11 mouse cellular contexts compared by ENCODE assay signal in the genomic region with DNA sequence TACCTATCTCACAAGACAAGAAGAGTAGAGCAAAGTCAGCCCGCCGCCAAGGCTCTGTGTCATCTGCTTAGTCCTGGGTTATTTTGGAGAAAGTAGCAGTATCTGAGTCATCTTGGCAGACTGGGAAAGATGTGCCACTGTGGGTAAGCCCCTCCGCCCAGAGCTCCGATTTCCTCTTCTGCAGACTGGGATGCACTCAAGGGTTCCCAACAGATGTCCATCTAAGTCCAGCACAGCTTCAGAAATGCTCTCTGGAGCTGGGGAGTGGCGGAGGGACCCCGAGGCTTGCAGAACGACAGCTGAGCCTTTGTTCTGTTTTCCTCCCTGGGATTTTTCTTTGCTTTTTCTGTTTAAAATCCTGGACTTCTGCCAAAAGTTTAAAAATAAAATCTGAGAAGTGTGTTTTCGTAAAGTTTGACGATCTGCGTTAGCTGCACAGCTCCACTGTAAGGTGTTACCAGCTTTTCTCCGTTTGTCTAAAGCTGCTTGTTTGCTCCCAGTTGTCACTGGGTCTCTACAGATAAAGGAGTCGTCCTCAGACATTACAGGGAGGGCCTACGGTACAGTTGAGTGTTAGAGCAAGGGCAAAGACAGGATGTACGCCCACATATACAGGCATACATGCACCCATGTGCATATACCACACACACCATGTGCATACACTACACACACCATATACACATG.
DNase-seq lines count a peak whose midpoint lies in the region; ATAC-seq and TF ChIP-seq lines count a peak whose summit lies in the region.
"Had no signal": no experiment of that assay in that cellular context is flagged by ENCODE, and none has a peak within 500 bp of the region (broad histone marks: within the 10 kb centered on the region; RNA-seq: fewer than 3 reads in every experiment).

No protein-coding gene starts in this region.

- H3K27ac ChIP-seq in midbrain, embryonic 13.5 days = peak overlapping the region; percentile 19; the same call in 1 of the 2 replicates
- no peak overlapping the region for H3K27ac ChIP-seq in midbrain, postnatal 0 days (ENCODE audit: low read depth, low read length)

- no peak for ATAC-seq in midbrain, embryonic 13.5 days
- ATAC-seq in midbrain, postnatal 0 days (ENCODE audit: low FRiP score) = no peak

- DNase-seq in heart, adult 11 months = peak; percentile 87
- DNase-seq in heart, postnatal 25 days (ENCODE audit: low spot score) = no peak
- no peak for DNase-seq in midbrain, postnatal 0 days (ENCODE audit: low spot score)
- peak; percentile 43 to 47 for DNase-seq in left cerebral cortex, postnatal 36 days (ENCODE audit: low spot score in 2 of 2)
- DNase-seq in spleen, adult 12 weeks (ENCODE audit: low spot score) = no peak
- no peak for DNase-seq in adrenal gland, postnatal 25 days
- DNase-seq in retina, embryonic 14.5 days (ENCODE audit: low spot score) = no peak
- DNase-seq: cerebellum, adult 11-12 months; kidney, postnatal 36 days had no signal

- H3K4me3 ChIP-seq in midbrain, embryonic 13.5 days (replicated peaks) = no peak overlapping the region
- H3K4me3 ChIP-seq in midbrain, postnatal 0 days (ENCODE audit: low read depth, low read length) = no peak overlapping the region

- intact Hi-C loops in heart, postnatal 25 days (cut with DNase I) = no loop called here
- intact Hi-C loops in left cerebral cortex, postnatal 36 days (cut with DNase I) = no loop called here

- WGBS in midbrain, embryonic 13.5 days = 73% methylated on average over 14 of the region's 14 CpGs
- WGBS in midbrain, postnatal 0 days = 50% methylated on average over 14 of the region's 14 CpGs

- no peak for TF ChIP-seq CTCF in midbrain, postnatal 0 days (IDR thresholded peaks at IDR 0.05)

- H3K4me2 ChIP-seq in midbrain, embryonic 13.5 days (replicated peaks) = no peak overlapping the region
- H3K4me2 ChIP-seq in midbrain, postnatal 0 days (ENCODE audit: low read depth, low read length, poor library complexity, severe bottlenecking) = no peak overlapping the region
- H3K4me2 ChIP-seq: midbrain, embryonic 11.5 days had no signal

- no peaks in the 10 kb centered on the region for H3K27me3 ChIP-seq in midbrain, embryonic 13.5 days
- no peaks in the 10 kb centered on the region for H3K27me3 ChIP-seq in midbrain, postnatal 0 days (ENCODE audit: insufficient read depth, low read length)

- H3K36me3 ChIP-seq in midbrain, embryonic 13.5 days = 0 out of 2 replicates have a peak, but pooled peaks cover 3% of the 10 kb centered on the region
- no peaks in the 10 kb centered on the region for H3K36me3 ChIP-seq in midbrain, postnatal 0 days (ENCODE audit: insufficient read depth, low read length)

- no peaks in the 10 kb centered on the region for H3K9me3 ChIP-seq in midbrain, embryonic 13.5 days
- no peaks in the 10 kb centered on the region for H3K9me3 ChIP-seq in midbrain, postnatal 0 days (ENCODE audit: low read length)

- H3K9ac ChIP-seq in midbrain, embryonic 13.5 days (replicated peaks) = no peak overlapping the region
- no peak overlapping the region for H3K9ac ChIP-seq in midbrain, postnatal 0 days (replicated peaks; ENCODE audit: low read length, poor library complexity, severe bottlenecking)

- H3K4me1 ChIP-seq in midbrain, embryonic 13.5 days (replicated peaks) = peaks cover 17% of the 10 kb centered on the region
- H3K4me1 ChIP-seq in midbrain, postnatal 0 days (ENCODE audit: insufficient read depth, low read length) = no peaks in the 10 kb centered on the region; the same call in 1 of the 2 replicates

Comparison
In these comparisons a context has a peak if more than half of its experiments do, and no peak if none do; other contexts are left out.
1. DNase-seq: peak in heart, adult 11 months (single experiment) and left cerebral cortex, postnatal 36 days (2 of 2); none in heart, postnatal 25 days (single experiment), midbrain, postnatal 0 days (single experiment), spleen, adult 12 weeks (single experiment), adrenal gland, postnatal 25 days (single experiment) and retina, embryonic 14.5 days (single experiment).